Mouse (Mus musculus) lung, embryonic 16.5 days (tissue): ENCODE measurements around the gene Olfr1042. TPM values are rescaled to one million over a fixed set of nuclear protein-coding genes. Genes with fewer than 3 reads are reported as not detected.
"Not testable (repeated sequence)": the region's sequence is repeated elsewhere in the genome, so short reads cannot be mapped to it uniquely, and the experiment has no call there.

Source experiments
- ATAC-seq: fragments of 200-750 bp; cut with Nextera tagmentation; 2 replicates; pipeline ENCODE4 v1.8.0; 2017; ENCODE audit warnings: low read depth, mild to moderate bottlenecking, moderate library complexity
- H3K27ac ChIP-seq: fragments of 300-500 bp; sonication (generic); 2 replicates; pipeline ENCODE4 v1.5.1; 2014; ENCODE audit warnings: mild to moderate bottlenecking, control low read depth, low read length
- H3K27me3 ChIP-seq: fragments of 300-500 bp; sonication (generic); 2 replicates; pipeline ENCODE4 v1.6.1; 2014; ENCODE audit warnings: low read depth, low read length, mixed read lengths; ENCODE audit not compliant: control insufficient read depth, insufficient read depth
- H3K36me3 ChIP-seq: fragments of 300-500 bp; sonication (generic); 2 replicates; pipeline ENCODE4 v1.6.1; 2014; ENCODE audit warnings: low read length; ENCODE audit not compliant: control insufficient read depth, insufficient read depth
- H3K4me1 ChIP-seq: fragments of 300-500 bp; sonication (generic); replicated peaks from 2 replicates; pipeline ENCODE4 v1.6.1; 2014; ENCODE audit warnings: low read length, mixed read lengths; ENCODE audit not compliant: control insufficient read depth, insufficient read depth
- H3K4me2 ChIP-seq: fragments of 300-500 bp; sonication (generic); 2 replicates; pipeline ENCODE4 v1.6.1; 2014; ENCODE audit warnings: low read depth, low read length, control low read depth
- H3K4me3 ChIP-seq: fragments of 300-500 bp; sonication (generic); 2 replicates; pipeline ENCODE4 v1.5.1; 2014; ENCODE audit warnings: mild to moderate bottlenecking, low read length, control low read depth
- H3K9ac ChIP-seq: fragments of 300-500 bp; sonication (generic); 2 replicates; pipeline ENCODE4 v1.6.1; 2014; ENCODE audit warnings: low read length, control low read depth
- H3K9me3 ChIP-seq: fragments of 300-500 bp; sonication (generic); 2 replicates; pipeline ENCODE4 v1.6.1; 2016; ENCODE audit warnings: low read length; ENCODE audit not compliant: control insufficient read depth
- WGBS: fragments of 180-500 bp; shearing (Covaris S2); extraction: QIAGEN DNeasy Blood & Tissue Kit; methylation state at CpG from one replicate; pipeline ENCODE4 v1.1.7; 2014; 5-methylcytosine and 5-hydroxymethylcytosine counted together
- polyA plus RNA-seq: library from polyadenylated mRNA; unstranded; fragments of >200 nt; fragmentation: Nextera tagmentation; extraction: Ambion mirVana; gene quantifications from 2 replicates; pipeline ENCODE4 v1.2.1, GENCODE M21; 2015

Olfr1042 gene
- polyA plus RNA-seq = not detected in 2 replicates

GRCm38 (mm10) chr2:86161738-86162137, at the start of gene Olfr1042:
Gene Olfr1042, minus strand, starts transcription at chr2:86161838.
- WGBS = 84% methylated on average over 2 of the region's 2 CpGs
- no peaks in the 10 kb centered on the region for H3K27me3 ChIP-seq

GRCm38 (mm10) chr2:86202909-86203308, 41.3 kb upstream of the Olfr1042 start, which contains the start of gene Olfr1045:
Gene Olfr1045, minus strand, starts transcription at chr2:86203009.
- H3K9me3 ChIP-seq = no peaks in the 10 kb centered on the region
- no peak within 1 kb of the TSS for H3K4me2 ChIP-seq
- H3K27ac ChIP-seq = no peak within 1 kb of the TSS
- ATAC-seq = no peak
- H3K4me1 ChIP-seq = no peaks in the 10 kb centered on the region
- no peaks in the 10 kb centered on the region for H3K36me3 ChIP-seq
- no peak within 1 kb of the TSS for H3K4me3 ChIP-seq
- no peak within 1 kb of the TSS for H3K9ac ChIP-seq
- H3K27me3 ChIP-seq = no peaks in the 10 kb centered on the region

More at GRCm38 (mm10) chr2:86161738-86162137, at the start of gene Olfr1042:
- Histone ChIP-seq H3K9me3 (no peaks in the 10 kb centered on the region), H3K4me1 (no peaks in the 10 kb centered on the region), H3K9ac (no peak within 1 kb of the TSS), H3K4me3 (no peak within 1 kb of the TSS), H3K4me2 (no peak within 1 kb of the TSS), H3K27ac (no peak within 1 kb of the TSS), H3K36me3 (no peaks in the 10 kb centered on the region)
- ATAC-seq = no peak

DNA sequence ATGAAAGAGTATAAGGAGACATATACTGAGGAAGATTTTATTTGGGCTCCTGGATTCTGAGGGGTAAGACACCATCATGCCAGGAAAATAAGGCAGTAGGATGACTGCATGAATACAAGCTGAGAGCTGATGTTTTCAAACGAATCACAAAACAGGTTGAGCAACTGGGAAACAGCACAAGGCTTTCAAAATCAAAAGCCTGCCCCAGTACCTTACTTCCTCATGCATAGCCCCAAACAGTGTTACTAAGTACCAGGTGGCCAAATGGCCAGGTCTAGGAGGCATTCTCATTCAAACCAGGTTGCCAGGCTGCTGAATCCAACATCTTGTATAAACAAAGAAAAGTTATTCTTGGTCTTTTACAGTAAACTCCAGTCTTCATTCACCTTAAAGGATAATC, 34.2 kb upstream of the Olfr1042 start:
- no peak overlapping the region for H3K4me2 ChIP-seq
- no peaks in the 10 kb centered on the region for H3K36me3 ChIP-seq
- ATAC-seq = no peak
- no peaks in the 10 kb centered on the region for H3K9me3 ChIP-seq
- no peaks in the 10 kb centered on the region for H3K4me1 ChIP-seq
- WGBS = 26% methylated on average over 1 of the region's 1 CpGs
- no peak overlapping the region for H3K27ac ChIP-seq
- H3K27me3 ChIP-seq = no peaks in the 10 kb centered on the region
- no peak overlapping the region for H3K4me3 ChIP-seq
- no peak overlapping the region for H3K9ac ChIP-seq

DNA sequence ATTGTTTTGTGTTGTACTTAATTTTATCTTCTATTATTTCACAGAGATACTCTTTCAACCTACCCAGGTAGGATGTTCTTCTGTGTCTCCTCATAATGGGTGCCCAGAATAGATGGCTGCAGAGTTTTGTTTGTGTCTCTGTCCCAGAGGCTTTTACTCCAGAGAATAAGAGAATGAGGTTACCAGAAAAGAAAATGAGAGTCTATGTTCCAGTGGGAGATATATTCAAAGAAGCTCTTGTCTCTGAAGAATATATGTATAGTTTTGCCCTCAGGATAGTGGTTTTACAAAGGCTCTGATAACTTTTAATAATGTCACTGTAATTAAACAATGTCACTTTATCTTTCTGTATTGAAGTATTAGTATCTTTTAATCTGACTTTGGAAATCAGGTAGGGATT, 23.9 kb upstream of the Olfr1042 start, which contains the start of gene Olfr52:
TSS of gene Olfr52 (minus strand) at position 101 of the 400 bp plus-strand sequence.
- Histone ChIP-seq H3K4me3 (no peak within 1 kb of the TSS), H3K4me2 (no peak within 1 kb of the TSS), H3K27ac (no peak within 1 kb of the TSS), H3K4me1 (no peaks in the 10 kb centered on the region), H3K36me3 (no peaks in the 10 kb centered on the region), H3K27me3 (no peaks in the 10 kb centered on the region), H3K9ac (no peak within 1 kb of the TSS), H3K9me3 (no peaks in the 10 kb centered on the region)
- ATAC-seq = no peak

DNA sequence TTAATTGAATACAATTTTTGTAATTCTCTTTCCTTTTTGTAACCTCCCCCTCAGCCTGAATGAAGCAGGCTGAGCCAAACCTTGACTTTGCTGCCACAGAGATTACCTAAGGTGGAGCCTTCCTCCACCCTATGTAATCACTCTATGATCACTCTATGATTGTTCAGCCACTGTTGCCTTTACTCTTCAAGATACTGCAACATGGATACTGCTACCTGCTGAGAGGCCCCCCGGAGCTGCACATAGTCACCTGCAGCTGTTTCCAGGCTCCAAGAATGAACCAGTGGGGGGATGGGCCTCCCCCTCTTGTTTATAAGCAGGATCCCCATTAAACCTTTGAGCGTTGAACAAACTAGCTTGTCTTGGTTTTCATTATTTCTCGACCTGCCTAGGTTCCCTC, 18.3 kb upstream of the Olfr1042 start:
- Histone ChIP-seq H3K4me1 (no peaks in the 10 kb centered on the region), H3K36me3 (no peaks in the 10 kb centered on the region), H3K9ac (no peak overlapping the region), H3K4me2 (no peak overlapping the region), H3K4me3 (no peak overlapping the region), H3K9me3 (no peaks in the 10 kb centered on the region), H3K27me3 (no peaks in the 10 kb centered on the region), H3K27ac (no peak overlapping the region)
- 68% methylated on average over 3 of the region's 3 CpGs for WGBS
- ATAC-seq = no peak

GRCm38 (mm10) chr2:86177720-86178119, 16.1 kb upstream of the Olfr1042 start, which contains the start of gene Olfr1044:
Gene Olfr1044, minus strand, starts transcription at chr2:86177820.
- Histone ChIP-seq H3K27me3 (no peaks in the 10 kb centered on the region), H3K4me2 (no peak within 1 kb of the TSS), H3K4me3 (no peak within 1 kb of the TSS), H3K4me1 (no peaks in the 10 kb centered on the region), H3K36me3 (no peaks in the 10 kb centered on the region), H3K9me3 (no peaks in the 10 kb centered on the region), H3K9ac (no peak within 1 kb of the TSS), H3K27ac (no peak within 1 kb of the TSS)
- ATAC-seq = no peak

- not testable (repeated sequence) for H3K36me3 ChIP-seq, H3K4me1 ChIP-seq, H3K27ac ChIP-seq, H3K4me3 ChIP-seq, ATAC-seq, H3K9ac ChIP-seq, H3K27me3 ChIP-seq, H3K4me2 ChIP-seq, H3K9me3 ChIP-seq
- WGBS = 74% methylated on average over 7 of the region's 7 CpGs
Measured at GRCm38 (mm10) chr2:86175422-86175821, 13.8 kb upstream of the Olfr1042 start.

GRCm38 (mm10) chr2:86167422-86167821, 5.8 kb upstream of the Olfr1042 start, which contains the start of gene Olfr1043:
Gene Olfr1043, minus strand, starts transcription at chr2:86167522.
- Histone ChIP-seq H3K27ac (no peak within 1 kb of the TSS), H3K4me1 (no peaks in the 10 kb centered on the region), H3K4me2 (no peak within 1 kb of the TSS), H3K4me3 (no peak within 1 kb of the TSS), H3K9me3 (no peaks in the 10 kb centered on the region), H3K27me3 (no peaks in the 10 kb centered on the region), H3K36me3 (no peaks in the 10 kb centered on the region), H3K9ac (no peak within 1 kb of the TSS)
- WGBS = 76% methylated on average over 2 of the region's 2 CpGs
- no peak for ATAC-seq

DNA sequence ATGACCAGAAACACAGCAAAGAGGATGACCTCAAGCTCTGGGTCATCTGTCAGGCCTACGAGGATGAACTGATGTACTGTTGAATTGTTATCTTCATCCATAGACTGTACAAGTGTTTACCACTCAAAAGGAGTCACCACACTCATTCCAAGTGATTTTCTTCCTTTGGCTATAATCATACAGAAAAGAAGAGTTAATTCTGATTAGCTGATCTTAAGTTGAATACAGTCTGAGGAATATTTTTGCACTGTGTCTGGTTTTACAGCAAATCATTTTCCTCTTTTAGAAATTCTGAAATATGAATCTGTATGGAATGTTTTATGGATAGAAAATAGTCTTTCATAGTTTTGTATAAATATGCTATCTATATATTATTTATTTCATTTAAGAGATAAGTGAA, 15.0 kb downstream of the Olfr1042 start, which contains the start of gene Olfr1040:
TSS of gene Olfr1040 (minus strand) at position 101 of the 400 bp plus-strand sequence.
- WGBS = 47% methylated on average over 1 of the region's 1 CpGs
- H3K36me3 ChIP-seq = no peaks in the 10 kb centered on the region
- H3K27ac ChIP-seq = no peak within 1 kb of the TSS
- no peak for ATAC-seq
- no peaks in the 10 kb centered on the region for H3K27me3 ChIP-seq
- no peak within 1 kb of the TSS for H3K9ac ChIP-seq
- no peaks in the 10 kb centered on the region for H3K9me3 ChIP-seq
- H3K4me1 ChIP-seq = no peaks in the 10 kb centered on the region
- no peak within 1 kb of the TSS for H3K4me2 ChIP-seq
- H3K4me3 ChIP-seq = no peak within 1 kb of the TSS

- WGBS = 88% methylated on average over 1 of the region's 1 CpGs
- no peak for ATAC-seq
- H3K4me1 ChIP-seq = no peaks in the 10 kb centered on the region
- no peaks in the 10 kb centered on the region for H3K9me3 ChIP-seq
- no peaks in the 10 kb centered on the region for H3K27me3 ChIP-seq
- H3K27ac ChIP-seq = no peak within 1 kb of the TSS
- H3K36me3 ChIP-seq = no peaks in the 10 kb centered on the region
- H3K9ac ChIP-seq = no peak within 1 kb of the TSS
- no peak within 1 kb of the TSS for H3K4me2 ChIP-seq
- H3K4me3 ChIP-seq = no peak within 1 kb of the TSS
Measured at GRCm38 (mm10) chr2:86135828-86136227, 25.8 kb downstream of the Olfr1042 start, which contains the start of gene Olfr1039. Gene Olfr1039, minus strand, starts transcription at chr2:86135928.
